Mouse (Mus musculus) layer of hippocampus, adult 11-12 months (tissue): Measurements from ENCODE around the gene Asb4.
"Not testable (repeated sequence)": the region's sequence is repeated elsewhere in the genome, so short reads cannot be mapped to it uniquely, and the experiment has no call there.

ENCODE experiments used
- DNase-seq: peaks from one replicate; pipeline ENCODE4 v3.0.0; 2022; ENCODE audit warnings: low spot score

Gene Asb4

GRCm38 (mm10) chr6:5383336-5384177 lies at the start of gene Asb4:
Asb4 (plus strand) TSS chr6:5383386.
- DNase-seq = no peak

GRCm38 (mm10) chr6:5334021-5334420 lies 49.2 kb upstream of the Asb4 start:
- no peak for DNase-seq

DNA sequence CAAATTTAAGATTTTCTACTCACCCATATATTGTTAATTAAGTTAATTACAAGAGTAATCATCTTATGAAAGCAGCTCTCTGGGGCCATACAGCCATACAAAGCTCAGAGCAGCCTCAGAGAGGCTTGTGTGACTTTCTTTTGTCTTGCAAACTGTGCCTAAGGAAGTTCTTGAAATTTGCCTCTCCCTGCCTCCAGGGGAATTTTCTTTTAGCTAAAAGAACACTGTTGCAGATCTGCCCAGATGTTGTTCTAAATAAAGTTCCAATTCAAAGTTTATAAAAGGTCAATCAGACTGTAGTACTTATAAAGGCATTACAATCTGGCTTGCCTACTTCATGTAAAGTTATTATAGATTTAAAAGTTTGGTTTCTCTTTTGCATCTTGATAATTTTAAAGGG lies 47.2 kb upstream of the Asb4 start:
- not testable (repeated sequence) for DNase-seq

GRCm38 (mm10) chr6:5338781-5339180 lies 44.4 kb upstream of the Asb4 start:
- not testable (repeated sequence) for DNase-seq

- DNase-seq = not testable (repeated sequence)
Observed at GRCm38 (mm10) chr6:5339283-5339682, 43.9 kb upstream of the Asb4 start.

DNA sequence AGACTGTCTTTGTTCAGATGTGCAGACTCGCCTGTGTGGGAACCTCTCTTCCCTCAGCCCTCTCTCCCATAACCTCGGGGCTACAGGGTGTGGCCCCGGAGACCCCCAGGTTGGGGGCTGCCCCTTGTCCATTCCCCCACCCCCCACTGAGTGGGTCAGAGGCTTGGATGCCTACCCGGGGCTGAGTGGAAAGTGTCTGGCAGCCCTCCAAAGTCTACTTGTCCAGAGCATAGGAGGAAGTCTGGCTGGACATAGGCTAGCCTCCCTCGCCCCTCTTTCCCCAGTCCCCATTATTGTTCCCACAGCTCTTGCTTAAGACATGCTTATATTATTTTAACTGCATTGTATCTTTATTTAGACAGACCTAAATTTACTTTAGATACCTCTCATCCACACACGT lies 38.9 kb upstream of the Asb4 start:
- no peak for DNase-seq

DNA sequence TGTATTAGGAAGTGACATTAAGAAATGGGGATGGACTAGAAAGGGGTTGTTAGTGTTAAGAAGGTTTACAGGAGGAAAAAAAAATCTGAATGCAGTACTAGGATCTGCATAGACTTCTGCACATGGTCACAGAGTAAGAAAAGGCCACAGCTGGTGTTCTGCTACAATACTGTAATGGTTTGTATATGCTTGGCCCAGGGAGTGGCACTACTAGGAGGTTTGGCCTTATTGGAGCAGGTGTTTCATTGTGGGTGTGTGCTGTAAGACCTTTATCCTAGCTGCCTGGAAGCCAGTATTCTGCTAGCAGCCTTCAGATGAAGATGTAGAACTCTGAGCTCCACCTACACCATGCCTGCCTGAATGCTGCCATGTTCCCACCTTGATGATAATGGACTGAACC lies 25.3 kb upstream of the Asb4 start:
- DNase-seq = no peak

DNA sequence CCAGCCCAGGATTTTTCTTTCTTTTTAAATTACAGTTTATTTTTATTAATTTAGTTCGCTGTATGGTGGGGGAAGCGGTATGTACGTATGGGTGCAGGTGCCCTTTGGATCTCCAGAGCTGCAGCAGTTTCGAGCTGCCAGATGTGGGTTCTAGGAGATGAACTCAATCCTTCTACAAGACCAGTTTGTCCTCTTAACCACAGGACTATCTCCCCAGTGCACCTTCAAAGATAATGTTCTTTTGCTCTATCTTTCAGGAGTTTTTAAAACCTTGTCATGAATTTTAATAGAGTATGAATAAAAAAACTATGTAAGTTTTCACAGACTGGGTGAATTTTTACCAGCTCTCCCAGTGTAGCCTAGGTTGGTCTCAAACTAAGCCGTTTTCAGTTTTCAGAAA lies 22.8 kb upstream of the Asb4 start:
- DNase-seq = no peak

- DNase-seq = no peak
Observed at GRCm38 (mm10) chr6:5361987-5362386, 21.2 kb upstream of the Asb4 start.

DNA sequence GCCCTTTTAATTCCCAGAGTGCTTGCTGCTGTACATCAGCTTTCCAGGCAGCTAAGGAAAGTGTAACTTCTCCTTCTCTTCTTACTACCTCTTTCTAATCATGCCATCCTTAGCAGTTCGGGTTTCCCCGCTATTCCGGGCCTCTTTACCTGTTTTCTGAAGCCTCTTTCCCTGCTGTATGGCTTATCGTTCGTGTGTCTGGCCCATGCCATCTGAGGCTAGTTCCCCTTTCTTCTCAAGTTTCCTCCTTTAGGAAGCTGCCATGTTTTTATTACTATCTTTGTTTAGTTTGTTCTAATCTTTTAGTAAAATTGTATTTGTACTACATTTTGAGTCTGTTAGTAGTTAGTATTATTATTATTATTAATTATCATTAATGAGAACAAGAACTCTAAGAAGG lies 17.3 kb upstream of the Asb4 start:
- DNase-seq = no peak

- no peak for DNase-seq
Observed at GRCm38 (mm10) chr6:5376884-5377283, 6.3 kb upstream of the Asb4 start.

DNA sequence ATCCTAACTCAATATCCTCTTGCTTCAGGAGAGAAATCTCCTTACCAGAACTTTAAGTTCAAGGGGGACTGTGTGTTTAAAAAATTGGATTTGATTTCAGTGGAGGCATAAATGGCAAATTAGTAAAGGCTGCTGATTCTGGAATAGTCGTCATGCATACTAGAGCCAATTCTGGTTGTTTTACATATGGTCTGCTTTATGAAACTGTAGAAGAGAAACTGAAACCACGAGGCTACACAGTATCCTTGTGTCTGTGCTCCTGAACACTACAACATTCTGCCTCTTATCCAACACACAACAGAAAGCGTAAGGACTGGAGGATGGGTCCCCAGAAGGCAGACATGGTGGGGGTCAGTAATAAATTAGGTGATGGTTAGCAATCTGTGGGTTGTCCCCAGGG lies 4.1 kb upstream of the Asb4 start:
- DNase-seq = no peak

- peak; percentile 45 for DNase-seq
Observed at GRCm38 (mm10) chr6:5379781-5380623, 3.2 kb upstream of the Asb4 start.

DNA sequence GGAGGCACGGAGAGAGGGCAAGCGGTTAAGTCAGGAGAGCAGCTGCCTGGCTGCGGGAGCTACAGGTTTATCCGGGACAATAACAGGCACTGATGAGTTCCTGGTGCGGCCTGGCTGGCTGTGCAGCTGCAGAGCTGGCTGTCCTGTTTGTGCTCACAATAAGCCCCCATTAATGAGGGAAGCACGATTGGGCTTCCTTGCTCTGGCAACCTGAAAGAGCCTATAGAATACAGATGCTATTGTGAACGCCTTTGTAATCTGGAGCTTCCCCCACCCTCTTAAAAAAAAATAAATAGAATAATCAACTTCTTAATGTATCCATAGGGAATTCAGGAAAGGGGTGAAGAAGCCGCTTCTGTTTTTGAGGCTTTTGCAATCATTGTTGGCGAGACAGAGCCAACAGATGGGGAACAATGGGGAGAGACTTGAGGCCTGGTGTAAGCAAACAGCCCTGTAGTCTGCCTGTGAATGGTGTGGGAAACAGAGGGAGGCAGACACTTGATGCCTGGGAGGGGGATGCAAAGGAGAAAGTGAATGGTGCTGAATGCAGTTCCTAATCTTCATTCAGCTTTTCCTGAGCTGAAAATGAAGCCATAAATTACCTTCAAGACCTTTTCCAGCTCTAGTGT lies 2.4 kb upstream of the Asb4 start:
- no peak for DNase-seq

GRCm38 (mm10) chr6:5381918-5382582 lies 1.1 kb upstream of the Asb4 start:
- no peak for DNase-seq

- DNase-seq = peak; percentile 92
Observed at GRCm38 (mm10) chr6:5382583-5383215, 487 bp upstream of the Asb4 start.

DNA sequence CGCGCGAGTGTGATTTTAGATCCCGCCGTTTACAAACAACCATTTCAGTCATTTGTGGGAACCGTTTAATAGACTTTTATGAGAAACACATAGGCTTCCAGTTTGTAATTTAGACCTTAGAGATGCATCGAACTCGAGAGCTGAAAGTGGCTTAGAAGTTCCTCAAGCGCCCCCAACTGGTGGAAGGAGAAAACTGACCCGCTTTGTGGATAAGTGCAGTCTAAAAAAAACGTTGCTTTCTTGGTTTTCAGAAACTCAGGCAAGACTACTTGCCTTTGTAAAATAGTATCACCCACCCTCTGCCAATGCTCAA lies 948 bp downstream of the Asb4 start:
- peak; percentile 75 for DNase-seq

GRCm38 (mm10) chr6:5385161-5385640 lies 2.0 kb downstream of the Asb4 start:
- no peak for DNase-seq

DNA sequence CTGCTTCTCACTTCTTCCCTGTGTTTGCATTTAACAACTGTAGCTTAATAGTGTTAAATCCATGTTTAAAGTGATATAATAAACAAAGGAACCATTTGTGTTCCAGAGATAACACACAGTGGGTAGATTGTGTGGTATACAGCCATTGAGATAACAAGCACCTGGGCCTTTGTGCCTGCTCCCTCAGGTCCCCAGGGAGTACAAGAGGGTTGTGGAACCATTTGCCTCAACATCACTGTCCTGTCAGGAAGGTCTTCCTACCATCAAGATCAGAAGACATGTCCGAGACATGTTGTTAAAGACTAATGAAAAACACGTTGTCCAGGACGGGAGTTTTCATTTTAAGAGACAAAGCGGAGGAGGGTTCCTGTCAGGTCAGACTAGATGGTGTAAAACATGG lies 3.3 kb downstream of the Asb4 start:
- DNase-seq = no peak

DNA sequence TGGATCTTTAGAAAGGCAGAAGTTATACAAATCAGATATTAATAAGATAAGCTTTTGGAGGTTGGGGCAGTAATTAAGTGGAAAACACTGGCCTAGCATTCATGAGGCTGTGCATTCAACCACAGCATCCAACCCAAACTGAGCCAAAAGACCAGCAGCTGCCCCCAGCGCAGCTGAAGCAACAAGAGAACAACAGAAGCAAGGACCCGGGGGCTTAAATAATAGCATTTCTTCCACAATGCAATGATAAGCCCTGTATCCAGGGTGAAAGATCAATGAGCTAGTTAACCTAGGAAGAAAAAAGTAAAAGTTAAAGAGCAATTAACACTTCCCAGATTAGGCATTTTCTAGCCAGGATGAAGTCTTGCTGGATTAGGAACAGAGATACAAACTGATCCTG lies 4.2 kb downstream of the Asb4 start:
- DNase-seq = no peak

- no peak for DNase-seq
Observed at GRCm38 (mm10) chr6:5390298-5390697, 7.1 kb downstream of the Asb4 start.

DNA sequence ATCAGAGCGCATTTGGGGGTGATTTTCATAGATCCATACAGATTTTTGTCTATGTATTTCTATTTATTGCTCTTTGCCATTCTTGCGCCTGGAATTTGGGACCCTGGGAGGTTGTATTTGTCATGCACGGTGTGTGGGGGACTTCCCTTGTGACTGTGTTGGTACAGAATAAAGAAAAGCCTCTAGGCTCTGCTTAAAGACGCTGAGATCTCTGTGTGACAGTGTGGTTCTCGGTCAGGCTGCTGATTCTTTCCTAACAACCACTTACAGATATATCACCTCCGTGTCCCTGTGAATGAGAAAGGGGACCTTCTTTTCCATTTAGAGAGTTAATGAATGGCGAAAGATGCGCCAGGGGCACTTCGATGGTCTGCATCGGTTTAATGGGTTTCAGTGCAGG lies 7.8 kb downstream of the Asb4 start:
- no peak for DNase-seq
